Mouse (Mus musculus): Measurements from ENCODE around the gene Gm20388. TPM values are rescaled to one million over a fixed set of nuclear protein-coding genes. Genes with fewer than 3 reads are reported as not detected.

Gene Gm20388
- polyA plus RNA-seq, 1 experiment from 2014 or later = 5.5 TPM

DNA sequence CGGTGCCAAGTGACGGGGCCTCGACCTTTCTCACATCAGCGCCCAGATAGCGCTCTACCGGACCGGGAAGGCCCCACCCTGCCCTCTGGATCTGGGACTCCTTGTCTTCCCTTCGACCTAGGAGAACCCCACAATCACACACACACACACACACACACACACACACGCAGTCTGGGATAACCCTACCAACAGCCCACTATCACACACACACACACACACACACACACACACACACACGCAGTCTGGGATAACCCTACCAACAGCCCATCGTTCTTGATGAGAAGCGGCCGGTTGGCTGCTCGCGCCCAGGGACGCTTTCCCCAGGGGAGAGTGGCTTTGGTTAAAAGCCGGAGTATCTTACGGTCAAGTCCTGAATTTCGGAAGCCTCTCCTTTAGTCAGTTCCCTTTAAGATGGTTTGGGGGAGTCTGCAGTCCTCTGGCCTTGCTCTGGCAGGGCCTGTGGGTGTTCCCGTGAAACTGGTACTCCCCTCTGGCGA lies 3422.5 kb downstream of the Gm20388 start:
- 3% methylated on average over 21 of the region's 21 CpGs for whole genome bisulfite sequencing
- Histone ChIP-seq H3K9ac (0 out of 2 replicates have a peak overlapping the region, but pooled peaks have one; percentile 21), H3K36me3 (no peaks in the 10 kb centered on the region), H3K9me3 (no peaks in the 10 kb centered on the region), H3K27ac (no peak overlapping the region), H3K4me3 (peak overlapping the region; percentile 66), H3K4me1 (peaks cover 17% of the 10 kb centered on the region), H3K4me2 (peak overlapping the region; percentile 95), H3K27me3 (peaks cover 25% of the 10 kb centered on the region)
- peak; percentile 13; the same call in 1 of the 2 replicates for ATAC-seq (ENCODE audit: borderline replicate concordance, extremely low read depth, low FRiP score, low TSS enrichment)

DNA sequence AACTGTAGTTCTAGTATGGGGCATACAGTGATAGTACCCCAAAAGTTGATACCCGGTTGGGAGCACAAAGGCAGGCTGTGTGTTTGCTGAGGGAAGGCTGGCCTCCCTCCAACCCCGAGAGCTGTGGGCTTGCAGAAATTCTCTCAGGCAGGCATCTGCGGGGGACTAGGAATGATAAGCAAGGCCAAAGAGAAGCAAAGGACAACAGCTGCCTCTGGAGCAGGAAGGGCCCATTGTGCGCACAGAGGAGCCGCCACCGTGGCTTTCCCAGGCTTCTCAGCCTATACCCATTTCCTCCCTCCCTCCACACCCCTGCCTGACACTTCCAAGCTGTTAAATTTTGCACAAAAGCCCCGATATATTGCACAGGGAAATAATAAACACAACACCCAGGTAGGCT lies 3423.2 kb downstream of the Gm20388 start:
- no peak overlapping the region for H3K4me3 ChIP-seq
- H3K4me1 ChIP-seq = peaks cover 17% of the 10 kb centered on the region
- H3K4me2 ChIP-seq = no peak overlapping the region
- 6% methylated on average over 7 of the region's 7 CpGs for WGBS
- H3K36me3 ChIP-seq = no peaks in the 10 kb centered on the region
- no peak overlapping the region for H3K9ac ChIP-seq
- no peak overlapping the region for H3K27ac ChIP-seq
- ATAC-seq (ENCODE audit: borderline replicate concordance, extremely low read depth, low FRiP score, low TSS enrichment) = no peak
- peaks cover 25% of the 10 kb centered on the region for H3K27me3 ChIP-seq
- no peaks in the 10 kb centered on the region for H3K9me3 ChIP-seq

DNA sequence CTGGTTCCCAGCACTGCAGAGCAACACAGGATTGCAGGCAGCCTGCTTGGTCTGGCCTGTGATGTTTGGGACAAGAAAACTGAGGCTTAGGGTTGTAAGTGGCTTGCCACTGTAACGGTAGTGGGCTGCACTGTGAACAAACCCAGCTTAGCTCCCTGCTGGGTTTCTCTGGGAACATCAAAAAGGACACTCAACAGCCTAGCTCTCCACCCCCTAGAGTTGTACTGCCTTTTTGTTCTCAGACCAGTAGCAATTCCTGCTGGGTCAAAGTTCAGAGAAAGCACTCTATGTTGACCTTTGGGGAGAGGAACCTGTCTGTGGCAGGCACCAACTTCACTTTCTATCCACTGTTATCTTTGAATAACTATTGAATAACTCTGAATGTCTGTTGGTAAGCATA lies 3423.8 kb downstream of the Gm20388 start:
- no peak overlapping the region for H3K4me2 ChIP-seq
- H3K27me3 ChIP-seq = peaks cover 25% of the 10 kb centered on the region
- H3K4me3 ChIP-seq = no peak overlapping the region
- no peaks in the 10 kb centered on the region for H3K36me3 ChIP-seq
- no peak for ATAC-seq (ENCODE audit: borderline replicate concordance, extremely low read depth, low FRiP score, low TSS enrichment)
- H3K9ac ChIP-seq = no peak overlapping the region
- WGBS = 0% methylated on average over 1 of the region's 1 CpGs
- peaks cover 17% of the 10 kb centered on the region for H3K4me1 ChIP-seq
- no peaks in the 10 kb centered on the region for H3K9me3 ChIP-seq
- H3K27ac ChIP-seq = no peak overlapping the region

DNA sequence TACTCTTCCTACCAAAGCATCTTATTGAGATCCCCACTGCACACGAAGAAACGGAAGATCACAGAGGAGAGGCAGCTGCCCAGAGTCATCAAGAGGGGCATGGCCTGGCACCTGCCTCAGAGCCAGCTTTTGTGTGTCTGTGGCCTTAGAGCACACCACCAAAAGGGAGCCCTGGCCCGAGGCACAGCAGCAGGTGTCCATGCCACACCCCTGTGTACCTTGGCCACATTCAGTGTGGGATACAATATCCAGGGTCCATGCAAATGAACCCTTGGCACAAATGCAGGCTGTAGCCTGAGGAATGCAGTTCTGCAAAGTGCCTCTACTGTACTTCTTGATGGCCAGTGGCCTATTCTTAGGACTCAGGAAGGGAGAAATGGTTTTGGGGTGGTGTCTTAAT lies 3426.8 kb downstream of the Gm20388 start:
- Histone ChIP-seq H3K4me1 (peaks cover 8% of the 10 kb centered on the region), H3K9me3 (no peaks in the 10 kb centered on the region), H3K4me3 (no peak overlapping the region), H3K9ac (no peak overlapping the region), H3K27ac (no peak overlapping the region), H3K4me2 (no peak overlapping the region), H3K36me3 (no peaks in the 10 kb centered on the region), H3K27me3 (peaks cover 25% of the 10 kb centered on the region)
- whole genome bisulfite sequencing = 82% methylated on average over 3 of the region's 3 CpGs
- ATAC-seq (ENCODE audit: borderline replicate concordance, extremely low read depth, low FRiP score, low TSS enrichment) = no peak

DNA sequence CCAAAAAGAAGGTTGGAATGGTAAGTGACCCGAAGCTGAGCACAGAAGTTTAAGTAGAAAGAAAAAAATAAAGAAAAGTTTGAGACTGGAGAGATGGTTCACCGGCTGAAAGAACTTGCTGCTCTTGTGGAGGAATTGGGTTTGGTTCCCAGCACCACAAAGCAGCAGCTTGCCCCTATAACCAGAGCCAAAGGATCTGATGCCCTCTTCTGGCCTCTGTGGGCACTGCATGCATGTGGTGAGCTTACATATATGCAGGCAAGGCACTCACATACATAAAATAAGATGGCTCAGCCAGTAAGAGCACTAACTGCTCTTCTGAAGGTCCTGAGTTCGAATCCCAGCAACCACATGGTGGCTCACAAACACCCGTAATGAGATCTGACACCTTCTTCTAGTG lies 3429.4 kb downstream of the Gm20388 start:
- ATAC-seq (ENCODE audit: borderline replicate concordance, extremely low read depth, low FRiP score, low TSS enrichment) = no peak
- Histone ChIP-seq H3K4me2 (no peak overlapping the region), H3K27ac (no peak overlapping the region), H3K4me3 (no peak overlapping the region), H3K9ac (no peak overlapping the region), H3K36me3 (no peaks in the 10 kb centered on the region), H3K4me1 (peaks cover 15% of the 10 kb centered on the region; the same call in 1 of the 2 replicates), H3K27me3 (peaks cover 5% of the 10 kb centered on the region), H3K9me3 (no peaks in the 10 kb centered on the region)
- WGBS = 90% methylated on average over 4 of the region's 4 CpGs

DNA sequence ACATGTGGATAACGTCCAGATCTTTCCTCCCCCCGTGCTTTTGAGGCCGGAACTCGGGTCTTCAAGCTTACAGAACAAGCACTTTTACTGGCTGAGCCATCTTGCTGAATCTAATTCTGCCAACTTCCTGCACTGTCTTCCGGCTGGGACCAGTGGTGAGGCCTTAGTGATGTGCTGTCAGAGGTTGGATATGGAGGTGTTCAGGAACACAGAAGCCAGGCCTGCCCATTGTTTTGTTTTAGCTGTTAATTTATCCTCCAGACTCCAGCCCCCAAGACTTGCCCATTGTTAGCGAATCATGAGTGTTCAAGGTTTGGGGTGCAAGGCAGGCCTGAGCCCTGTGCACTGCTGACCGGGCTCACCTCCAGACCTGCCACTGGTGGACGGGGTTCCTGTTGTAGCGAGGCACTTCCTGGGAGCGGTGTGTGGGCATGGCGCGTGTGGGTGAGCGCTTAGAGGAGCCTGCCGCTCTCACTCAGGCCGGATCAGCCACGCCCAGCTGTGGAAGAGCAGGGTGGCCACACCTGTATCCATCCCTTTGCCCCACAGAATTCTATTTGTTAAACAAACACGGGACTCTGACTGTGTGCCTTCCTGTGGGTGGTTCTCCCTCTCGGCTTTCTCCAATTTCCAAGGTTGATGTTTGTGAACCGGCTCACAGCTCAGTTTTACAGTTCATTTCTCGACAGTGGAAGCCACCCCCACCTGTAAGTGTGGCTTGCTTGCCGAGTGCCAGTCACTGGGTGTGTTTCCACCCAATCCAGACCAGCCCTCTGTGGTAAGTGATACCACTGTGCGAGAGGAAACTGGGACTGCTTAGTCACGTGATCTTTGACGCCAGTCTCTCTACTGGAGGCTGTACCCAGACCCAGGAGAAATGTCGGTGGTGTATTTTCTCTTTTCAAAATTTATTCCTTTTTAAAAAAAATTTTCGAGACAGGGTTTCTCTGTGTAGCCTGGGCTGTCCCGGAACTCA lies 3430.7 kb downstream of the Gm20388 start:
- no peak overlapping the region for H3K4me2 ChIP-seq
- no peak overlapping the region for H3K4me3 ChIP-seq
- 69% methylated on average over 27 of the region's 27 CpGs for WGBS
- ATAC-seq (ENCODE audit: borderline replicate concordance, extremely low read depth, low FRiP score, low TSS enrichment) = no peak
- H3K9me3 ChIP-seq = no peaks in the 10 kb centered on the region
- no peak overlapping the region for H3K27ac ChIP-seq
- H3K4me1 ChIP-seq = peaks cover 15% of the 10 kb centered on the region; the same call in 1 of the 2 replicates
- H3K36me3 ChIP-seq = no peaks in the 10 kb centered on the region
- H3K9ac ChIP-seq = no peak overlapping the region
- H3K27me3 ChIP-seq = no peaks in the 10 kb centered on the region

DNA sequence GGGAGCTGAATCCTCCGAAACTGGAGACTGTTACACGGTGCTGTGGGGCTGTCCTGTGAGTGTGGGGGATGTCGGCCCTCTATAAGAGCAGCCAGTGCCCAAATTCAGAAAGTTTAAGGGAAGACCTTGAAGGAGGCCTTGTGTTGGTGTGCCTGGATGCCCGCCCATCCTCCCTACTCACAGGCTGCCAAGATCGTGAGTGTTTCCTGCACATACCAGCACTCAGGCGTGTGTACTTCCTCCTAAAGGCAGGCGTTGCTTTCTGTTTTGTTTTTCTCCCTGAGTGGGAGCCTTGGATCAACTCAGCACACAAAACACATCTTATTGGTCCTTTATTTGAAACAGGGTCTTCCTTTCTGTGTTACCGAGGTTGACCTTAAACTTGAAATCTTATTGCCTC lies 3431.6 kb downstream of the Gm20388 start:
- Histone ChIP-seq H3K36me3 (no peaks in the 10 kb centered on the region), H3K27me3 (no peaks in the 10 kb centered on the region), H3K9me3 (no peaks in the 10 kb centered on the region), H3K4me1 (peaks cover 15% of the 10 kb centered on the region; the same call in 1 of the 2 replicates), H3K4me2 (no peak overlapping the region), H3K27ac (no peak overlapping the region), H3K9ac (no peak overlapping the region), H3K4me3 (no peak overlapping the region)
- 62% methylated on average over 8 of the region's 8 CpGs for WGBS
- no peak for ATAC-seq (ENCODE audit: borderline replicate concordance, extremely low read depth, low FRiP score, low TSS enrichment)

DNA sequence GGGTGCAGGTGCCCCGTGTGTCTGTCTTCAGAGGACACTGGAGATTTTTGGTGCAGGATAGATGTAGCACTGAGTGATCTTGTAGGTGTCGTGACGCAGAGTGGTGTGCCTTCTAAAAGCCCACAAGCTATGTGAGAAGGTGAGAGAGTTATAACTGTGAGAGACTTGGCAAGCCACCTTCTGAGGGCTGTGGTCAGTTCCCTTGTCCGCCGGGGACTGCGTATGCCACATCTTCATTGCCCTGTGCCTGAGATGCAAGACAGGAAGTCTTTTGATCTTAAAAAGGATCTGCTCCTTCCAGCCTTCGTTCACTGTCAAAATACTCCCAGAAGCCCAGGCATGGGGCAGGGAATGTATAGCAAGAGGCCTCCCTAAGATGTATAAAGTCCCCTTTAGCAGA lies 3432.3 kb downstream of the Gm20388 start:
- 54% methylated on average over 7 of the region's 7 CpGs for WGBS
- Histone ChIP-seq H3K9ac (no peak overlapping the region), H3K27me3 (no peaks in the 10 kb centered on the region), H3K4me2 (no peak overlapping the region), H3K9me3 (no peaks in the 10 kb centered on the region), H3K36me3 (no peaks in the 10 kb centered on the region), H3K4me1 (peaks cover 18% of the 10 kb centered on the region), H3K4me3 (no peak overlapping the region), H3K27ac (0 out of 2 replicates have a peak overlapping the region, but pooled peaks have one; percentile 1)
- ATAC-seq (ENCODE audit: borderline replicate concordance, extremely low read depth, low FRiP score, low TSS enrichment) = no peak

DNA sequence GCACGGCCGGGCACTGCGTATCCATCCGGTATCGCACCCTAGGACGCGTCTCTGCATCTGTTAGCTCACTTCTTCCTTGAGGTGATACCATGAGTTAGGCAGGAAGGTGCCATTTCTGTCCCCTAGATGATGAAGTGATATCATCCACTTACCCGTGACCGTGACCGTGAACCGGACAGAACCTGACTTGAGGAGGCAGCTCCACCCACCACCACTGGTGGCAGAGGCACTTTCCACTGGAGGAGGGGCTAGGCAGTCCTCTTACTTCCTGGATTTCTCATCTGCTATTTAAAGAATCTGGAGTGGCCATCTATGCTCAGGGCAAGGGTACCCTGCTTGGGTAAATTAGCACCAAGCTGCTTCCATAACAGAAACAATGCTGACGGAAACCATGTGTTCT lies 3432.8 kb downstream of the Gm20388 start:
- H3K4me2 ChIP-seq = no peak overlapping the region
- ATAC-seq (ENCODE audit: borderline replicate concordance, extremely low read depth, low FRiP score, low TSS enrichment) = no peak
- 67% methylated on average over 12 of the region's 12 CpGs for WGBS
- H3K27ac ChIP-seq = 0 out of 2 replicates have a peak overlapping the region, but pooled peaks have one; percentile 1
- peaks cover 24% of the 10 kb centered on the region for H3K4me1 ChIP-seq
- H3K9me3 ChIP-seq = no peaks in the 10 kb centered on the region
- no peaks in the 10 kb centered on the region for H3K27me3 ChIP-seq
- H3K36me3 ChIP-seq = no peaks in the 10 kb centered on the region
- H3K4me3 ChIP-seq = no peak overlapping the region
- H3K9ac ChIP-seq = no peak overlapping the region

DNA sequence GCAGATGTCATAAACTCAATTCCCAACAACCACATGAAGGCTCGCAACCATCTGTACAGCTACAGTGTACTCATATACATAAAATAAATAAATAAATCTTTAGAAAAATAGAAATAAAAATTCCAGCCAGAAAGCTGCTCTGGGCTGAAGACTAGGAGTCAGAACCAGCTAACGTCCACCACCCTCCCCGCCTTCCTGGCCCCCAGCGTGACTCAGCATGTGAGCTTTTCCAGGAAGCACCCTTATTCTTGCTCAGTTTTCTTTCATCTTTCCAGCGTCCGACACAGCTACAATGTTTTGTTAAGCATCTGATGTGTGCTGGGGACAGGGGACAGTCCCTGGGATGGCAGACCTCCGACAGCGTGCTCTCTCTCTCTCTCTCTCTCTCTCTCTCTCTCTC lies 3434.5 kb downstream of the Gm20388 start:
- no peak for ATAC-seq (ENCODE audit: borderline replicate concordance, extremely low read depth, low FRiP score, low TSS enrichment)
- H3K27me3 ChIP-seq = no peaks in the 10 kb centered on the region
- H3K4me1 ChIP-seq = peaks cover 31% of the 10 kb centered on the region
- H3K9me3 ChIP-seq = no peaks in the 10 kb centered on the region
- WGBS = 60% methylated on average over 8 of the region's 8 CpGs
- H3K9ac ChIP-seq = no peak overlapping the region
- H3K27ac ChIP-seq = no peak overlapping the region
- no peak overlapping the region for H3K4me3 ChIP-seq
- no peak overlapping the region for H3K4me2 ChIP-seq
- H3K36me3 ChIP-seq = no peaks in the 10 kb centered on the region

DNA sequence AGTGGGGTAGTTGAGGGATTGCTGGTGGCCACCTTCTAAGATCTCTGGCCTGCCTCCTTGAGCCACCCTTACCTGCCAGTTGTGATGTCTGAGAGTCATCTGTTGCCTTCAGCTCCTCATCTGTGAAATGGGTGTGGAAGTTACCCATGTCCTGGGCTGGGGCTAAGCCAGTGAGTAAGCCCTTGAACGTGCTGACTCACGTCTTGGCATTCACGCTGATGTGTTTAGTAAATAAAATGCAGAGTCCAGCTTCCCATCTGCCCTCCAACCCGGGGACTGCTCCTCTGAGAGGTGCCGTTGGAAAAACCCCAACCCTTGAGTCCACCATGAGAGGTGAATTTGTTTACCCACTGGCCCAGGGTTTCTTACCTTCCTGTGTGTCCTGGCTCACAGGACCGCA lies 3435.2 kb downstream of the Gm20388 start:
- Histone ChIP-seq H3K9ac (no peak overlapping the region), H3K27ac (no peak overlapping the region), H3K9me3 (no peaks in the 10 kb centered on the region), H3K4me3 (no peak overlapping the region), H3K4me2 (no peak overlapping the region), H3K36me3 (no peaks in the 10 kb centered on the region), H3K4me1 (peaks cover 31% of the 10 kb centered on the region), H3K27me3 (no peaks in the 10 kb centered on the region)
- 54% methylated on average over 6 of the region's 6 CpGs for whole genome bisulfite sequencing
- no peak for ATAC-seq (ENCODE audit: borderline replicate concordance, extremely low read depth, low FRiP score, low TSS enrichment)

DNA sequence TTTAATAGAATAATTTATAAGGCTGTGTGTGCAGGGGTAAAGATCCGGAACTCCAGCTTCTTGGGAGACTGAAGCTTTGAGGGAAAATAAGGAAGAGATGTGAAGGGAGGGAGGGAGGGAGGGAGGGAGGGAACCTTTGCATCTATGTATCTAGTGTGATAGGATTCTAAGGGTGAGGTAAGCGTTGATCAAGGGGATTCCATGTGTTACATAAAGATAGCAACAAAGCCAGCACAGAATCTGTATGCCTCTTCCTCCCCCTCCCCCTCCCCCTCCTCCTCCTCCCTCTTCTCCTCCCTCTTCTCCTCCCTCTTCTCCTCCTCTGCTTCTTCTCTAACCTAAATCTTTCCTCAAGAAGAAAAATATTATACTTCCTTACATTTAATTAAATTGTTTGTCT lies 3436.7 kb downstream of the Gm20388 start:
- peaks cover 31% of the 10 kb centered on the region for H3K4me1 ChIP-seq
- no peak for ATAC-seq (ENCODE audit: borderline replicate concordance, extremely low read depth, low FRiP score, low TSS enrichment)
- 60% methylated on average over 2 of the region's 2 CpGs for WGBS
- H3K36me3 ChIP-seq = no peaks in the 10 kb centered on the region
- no peak overlapping the region for H3K9ac ChIP-seq
- no peak overlapping the region for H3K4me2 ChIP-seq
- H3K27ac ChIP-seq = no peak overlapping the region
- no peak overlapping the region for H3K4me3 ChIP-seq
- no peaks in the 10 kb centered on the region for H3K9me3 ChIP-seq
- H3K27me3 ChIP-seq = no peaks in the 10 kb centered on the region

Data from lung, embryonic 15.5 days (tissue).